Mouse (Mus musculus) G1E (cell line): ENCODE data around the gene Anxa1.

Experiments used
- CTCF ChIP-seq: IDR thresholded peaks from 2 replicates; pipeline ENCODE4 v1.5.1; 2012; ENCODE audit warnings: low read depth, low read length, inconsistent platforms, mixed read lengths
- GATA1 ChIP-seq: IDR thresholded peaks from 2 replicates; pipeline ENCODE4 v1.6.1; 2012; ENCODE audit warnings: borderline replicate concordance, low read length, inconsistent platforms, mixed read lengths
- TAL1 ChIP-seq: conservative IDR thresholded peaks from 2 replicates; pipeline ENCODE4 v1.6.1; 2012; ENCODE audit warnings: low read depth, low read length, inconsistent platforms, mixed read lengths

- TF ChIP-seq CTCF (no peak), TAL1 (no peak), GATA1 (no peak)
Measured at GRCm38 (mm10) chr19:20409541-20410528, 19.1 kb upstream of the Anxa1 start.
